Mouse (Mus musculus) stomach, embryonic 16.5 days (tissue): ENCODE measurements at regions not wholly inside any gene's neighbourhood (a gene's known extent, or its start where the extent isn't known, plus 50 kb on each side); places are given as distances from the start of the nearest gene placed in this dataset.

Source experiments
- ATAC-seq: fragments of 200-750 bp; cut with Nextera tagmentation; 2 replicates; pipeline ENCODE4 v1.8.0; 2017; ENCODE audit warnings: moderate number of reproducible peaks, moderate TSS enrichment; ENCODE audit not compliant: insufficient read depth, low FRiP score
- H3K27ac ChIP-seq: fragments of 300-500 bp; sonication (generic); 2 replicates; pipeline ENCODE4 v1.5.1; 2014; ENCODE audit warnings: low read length
- H3K27me3 ChIP-seq: fragments of 300-500 bp; sonication (generic); 2 replicates; pipeline ENCODE4 v1.6.1; 2014; ENCODE audit warnings: low read length, control low read depth, mixed read lengths; ENCODE audit not compliant: control insufficient read depth, insufficient read depth
- H3K36me3 ChIP-seq: fragments of 300-500 bp; sonication (generic); 2 replicates; pipeline ENCODE4 v1.6.1; 2014; ENCODE audit warnings: low read length; ENCODE audit not compliant: control insufficient read depth, insufficient read depth
- H3K4me1 ChIP-seq: fragments of 300-500 bp; sonication (generic); 2 replicates; pipeline ENCODE4 v1.6.1; 2014; ENCODE audit warnings: low read length, control low read depth, mixed read lengths; ENCODE audit not compliant: control insufficient read depth, insufficient read depth
- H3K4me2 ChIP-seq: fragments of 300-500 bp; sonication (generic); 2 replicates; pipeline ENCODE4 v1.6.1; 2014; ENCODE audit warnings: low read depth, low read length, mixed read lengths
- H3K4me3 ChIP-seq: fragments of 300-500 bp; sonication (generic); replicated peaks from 2 replicates; pipeline ENCODE4 v1.5.1; 2014; ENCODE audit warnings: mild to moderate bottlenecking, low read length
- H3K9ac ChIP-seq: fragments of 300-500 bp; sonication (generic); 2 replicates; pipeline ENCODE4 v1.6.1; 2014; ENCODE audit warnings: low read length
- H3K9me3 ChIP-seq: fragments of 300-500 bp; sonication (generic); replicated peaks from 2 replicates; pipeline ENCODE4 v1.6.1; 2016; ENCODE audit warnings: low read length, control low read depth; ENCODE audit not compliant: control insufficient read depth
- WGBS: fragments of 180-500 bp; shearing (Covaris S2); extraction: QIAGEN DNeasy Blood & Tissue Kit; methylation state at CpG from one replicate; pipeline ENCODE4 v1.1.7; 2014; 5-methylcytosine and 5-hydroxymethylcytosine counted together

DNA sequence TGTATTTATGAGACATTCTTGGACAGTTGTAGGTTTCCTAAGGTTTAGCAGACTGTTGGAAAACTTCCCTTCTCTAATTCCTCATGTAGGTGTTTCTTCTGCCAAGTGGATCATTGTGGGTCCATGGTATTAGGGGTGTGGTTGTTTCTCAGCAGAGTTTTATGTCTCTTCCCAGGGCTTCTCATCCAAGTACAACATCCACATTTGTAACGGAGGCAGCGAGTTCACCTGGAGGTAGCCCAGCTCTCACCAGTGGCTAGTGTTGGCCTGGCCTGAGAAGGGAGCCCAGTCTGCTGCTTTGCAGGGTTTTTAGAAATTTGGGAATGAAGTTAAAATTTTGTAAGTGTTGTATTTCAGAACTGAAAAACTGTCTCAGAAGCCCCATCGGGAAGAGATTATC, 122.4 kb downstream of the Wnt5a start:
- H3K27ac ChIP-seq, result no peak overlapping the region
- H3K4me3 ChIP-seq, result no peak overlapping the region
- no peak for ATAC-seq
- no peaks in the 10 kb centered on the region for H3K9me3 ChIP-seq
- no peaks in the 10 kb centered on the region for H3K36me3 ChIP-seq
- H3K4me1 ChIP-seq, result no peaks in the 10 kb centered on the region
- H3K9ac ChIP-seq, result no peak overlapping the region
- WGBS, result 81% methylated on average over 3 of the region's 3 CpGs
- no peak overlapping the region for H3K4me2 ChIP-seq
- H3K27me3 ChIP-seq, result no peaks in the 10 kb centered on the region

DNA sequence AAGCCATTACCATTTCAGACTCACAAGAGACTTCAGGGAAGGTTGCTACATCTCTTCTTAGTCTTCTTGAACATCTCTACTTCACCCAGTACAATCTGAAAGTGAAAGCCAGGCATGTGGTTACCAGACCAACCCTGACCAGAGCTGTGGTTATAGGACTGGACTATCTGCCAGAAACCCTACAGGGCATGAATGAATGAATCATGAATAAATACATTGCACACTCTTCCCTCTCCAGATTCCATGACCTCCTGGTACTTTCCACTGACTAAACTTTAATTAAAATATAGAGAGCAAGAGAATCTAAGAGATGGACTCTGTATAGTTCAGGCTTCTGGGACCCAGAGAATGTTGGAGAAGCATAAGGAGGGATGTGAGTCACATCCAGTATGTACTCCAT, 130.6 kb downstream of the Wnt5a start:
- Histone ChIP-seq H3K27me3 (no peaks in the 10 kb centered on the region), H3K4me2 (no peak overlapping the region), H3K27ac (no peak overlapping the region), H3K4me1 (no peaks in the 10 kb centered on the region), H3K36me3 (no peaks in the 10 kb centered on the region), H3K9ac (no peak overlapping the region), H3K4me3 (no peak overlapping the region), H3K9me3 (no peaks in the 10 kb centered on the region)
- ATAC-seq, result no peak

DNA sequence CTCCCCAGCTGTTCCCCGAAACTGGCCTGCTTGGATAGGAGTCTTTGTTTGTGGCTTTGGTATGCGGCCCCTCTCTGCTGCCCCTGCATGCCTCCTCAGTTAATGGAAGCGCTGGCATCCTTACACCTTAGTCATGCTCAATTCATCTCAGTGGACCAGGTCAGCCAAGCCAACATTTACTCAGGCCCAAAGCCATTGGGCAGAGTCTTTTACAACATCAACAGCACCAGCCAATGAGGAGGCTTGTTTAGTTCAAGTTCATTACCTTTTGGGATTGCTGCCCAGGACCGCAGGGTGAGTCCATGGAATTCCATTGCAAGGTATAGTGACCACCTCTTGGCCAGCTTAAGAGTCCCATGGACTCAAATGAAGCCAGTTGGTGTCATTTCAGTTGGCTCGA, 134.5 kb downstream of the Wnt5a start:
- no peak for ATAC-seq
- Histone ChIP-seq H3K36me3 (no peaks in the 10 kb centered on the region), H3K9ac (no peak overlapping the region), H3K4me2 (no peak overlapping the region), H3K4me1 (no peaks in the 10 kb centered on the region), H3K4me3 (no peak overlapping the region), H3K9me3 (no peaks in the 10 kb centered on the region), H3K27me3 (no peaks in the 10 kb centered on the region), H3K27ac (no peak overlapping the region)
- 74% methylated on average over 5 of the region's 5 CpGs for WGBS

DNA sequence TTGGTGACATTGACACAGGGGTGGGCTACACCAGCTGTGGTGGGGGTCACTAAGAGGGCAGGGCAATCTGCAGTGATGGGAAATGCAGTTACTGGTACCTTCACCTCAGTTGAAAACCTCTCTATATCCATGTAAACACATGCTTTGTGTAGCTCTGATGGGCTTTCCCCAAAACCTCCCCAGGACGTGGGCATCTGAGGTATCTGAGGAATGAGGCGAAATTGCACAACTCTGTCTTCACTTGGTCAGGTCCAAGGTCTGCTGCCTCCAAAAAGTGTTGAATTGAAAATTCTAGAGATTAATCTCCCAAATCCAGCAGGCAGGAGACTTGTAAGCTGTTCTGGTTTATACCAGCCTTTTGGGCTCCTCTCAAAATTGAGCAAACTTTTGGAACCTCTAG, 141.3 kb downstream of the Wnt5a start:
- no peaks in the 10 kb centered on the region for H3K27me3 ChIP-seq
- no peak overlapping the region for H3K4me2 ChIP-seq
- WGBS, result 68% methylated on average over 2 of the region's 2 CpGs
- H3K4me3 ChIP-seq, result no peak overlapping the region
- no peak overlapping the region for H3K9ac ChIP-seq
- H3K9me3 ChIP-seq, result no peaks in the 10 kb centered on the region
- H3K36me3 ChIP-seq, result no peaks in the 10 kb centered on the region
- no peaks in the 10 kb centered on the region for H3K4me1 ChIP-seq
- ATAC-seq, result no peak
- no peak overlapping the region for H3K27ac ChIP-seq

DNA sequence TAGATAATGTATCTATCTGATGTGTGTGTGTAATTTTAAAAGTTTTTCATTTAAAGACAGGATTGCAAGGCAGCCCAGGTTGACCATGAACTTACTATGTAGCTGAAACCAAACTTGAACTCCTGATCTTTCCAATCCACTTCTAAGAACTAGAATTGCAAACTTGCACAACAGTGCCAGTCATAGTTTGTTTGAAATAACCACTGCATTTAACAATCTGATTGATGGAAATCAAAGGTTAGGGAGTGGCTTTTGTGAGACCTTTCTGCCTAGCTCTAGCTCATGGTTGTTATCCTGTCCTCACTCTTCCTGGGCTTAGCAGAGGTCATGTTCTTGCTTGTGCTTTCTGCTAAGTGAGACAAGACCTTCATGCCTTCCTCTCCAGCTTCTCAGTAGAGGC, 144.9 kb downstream of the Wnt5a start:
- Histone ChIP-seq H3K4me1 (no peaks in the 10 kb centered on the region), H3K4me3 (no peak overlapping the region), H3K27me3 (no peaks in the 10 kb centered on the region), H3K9me3 (no peaks in the 10 kb centered on the region), H3K36me3 (no peaks in the 10 kb centered on the region), H3K4me2 (no peak overlapping the region), H3K9ac (no peak overlapping the region), H3K27ac (no peak overlapping the region)
- ATAC-seq, result no peak

DNA sequence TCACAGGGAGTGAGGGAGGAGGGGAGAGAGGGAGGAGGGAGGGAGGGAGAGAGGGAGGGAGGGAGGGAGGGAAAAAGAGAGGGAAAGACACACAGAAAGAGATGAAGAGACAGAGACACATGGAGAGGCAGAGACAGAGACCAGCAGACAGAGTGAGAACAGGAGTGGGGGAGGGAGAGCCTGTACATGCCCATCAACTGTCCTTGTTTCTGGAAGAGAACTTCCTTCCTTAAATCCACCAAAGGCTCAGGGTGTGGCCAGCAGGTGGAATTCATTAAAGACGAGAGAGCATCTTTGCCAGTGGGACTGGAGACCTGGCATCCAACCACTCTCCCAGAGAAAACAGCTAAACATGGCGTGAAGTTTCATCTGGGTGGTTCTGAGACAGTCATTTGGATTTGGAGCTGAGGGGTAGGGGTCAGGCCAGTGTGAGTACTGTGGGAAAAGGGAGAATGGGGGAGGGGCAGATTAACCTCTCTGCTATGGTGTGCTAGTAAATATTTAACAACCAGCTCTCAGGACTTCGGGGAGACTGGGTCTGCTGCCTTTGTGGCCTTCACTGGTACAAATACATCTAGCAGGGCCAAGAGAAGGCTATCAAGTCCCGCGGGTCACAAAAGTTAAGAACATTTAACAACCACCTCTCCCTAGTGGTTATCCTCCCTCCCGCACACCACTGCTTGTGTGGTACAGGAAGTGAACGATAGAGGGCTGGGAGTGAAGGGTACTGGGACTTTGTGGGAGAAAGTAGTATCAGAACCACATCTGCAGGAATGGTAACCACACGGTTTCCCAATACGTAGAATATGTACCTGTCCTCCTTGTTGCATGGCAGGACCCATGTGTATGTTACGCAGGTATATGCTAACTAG, 148.7 kb downstream of the Wnt5a start:
- no peak for ATAC-seq

DNA sequence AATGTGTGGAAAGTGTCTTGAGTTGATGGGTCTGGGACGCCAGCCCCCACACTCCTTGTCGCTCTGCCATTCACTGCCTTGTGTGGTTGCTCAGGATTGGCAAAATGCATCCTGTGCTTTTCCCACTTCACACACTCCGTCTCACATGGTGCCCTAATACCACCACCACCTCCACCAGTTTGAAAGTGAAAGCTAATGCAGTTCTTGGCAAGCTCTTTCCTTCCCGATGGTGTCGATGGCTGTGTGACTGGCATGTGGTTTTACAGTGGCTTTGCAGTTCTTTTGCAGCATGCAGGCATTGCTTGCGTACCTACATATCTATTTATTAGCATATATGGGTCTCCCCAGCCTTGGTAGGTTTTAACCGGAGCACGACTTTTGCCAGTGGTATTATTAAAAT, 152.7 kb downstream of the Wnt5a start:
- Histone ChIP-seq H3K4me3 (no peak overlapping the region), H3K9me3 (no peaks in the 10 kb centered on the region), H3K27ac (no peak overlapping the region), H3K27me3 (no peaks in the 10 kb centered on the region), H3K4me1 (no peaks in the 10 kb centered on the region), H3K36me3 (no peaks in the 10 kb centered on the region), H3K9ac (no peak overlapping the region), H3K4me2 (no peak overlapping the region)
- ATAC-seq, result no peak
- 89% methylated on average over 8 of the region's 8 CpGs for WGBS

More for the DNA sequence above, 148.7 kb downstream of the Wnt5a start:
- Histone ChIP-seq H3K27ac (no peak overlapping the region), H3K4me3 (no peak overlapping the region), H3K27me3 (no peaks in the 10 kb centered on the region), H3K9ac (no peak overlapping the region), H3K4me1 (no peaks in the 10 kb centered on the region), H3K4me2 (no peak overlapping the region), H3K9me3 (no peaks in the 10 kb centered on the region), H3K36me3 (no peaks in the 10 kb centered on the region)
- WGBS, result 62% methylated on average over 10 of the region's 10 CpGs

DNA sequence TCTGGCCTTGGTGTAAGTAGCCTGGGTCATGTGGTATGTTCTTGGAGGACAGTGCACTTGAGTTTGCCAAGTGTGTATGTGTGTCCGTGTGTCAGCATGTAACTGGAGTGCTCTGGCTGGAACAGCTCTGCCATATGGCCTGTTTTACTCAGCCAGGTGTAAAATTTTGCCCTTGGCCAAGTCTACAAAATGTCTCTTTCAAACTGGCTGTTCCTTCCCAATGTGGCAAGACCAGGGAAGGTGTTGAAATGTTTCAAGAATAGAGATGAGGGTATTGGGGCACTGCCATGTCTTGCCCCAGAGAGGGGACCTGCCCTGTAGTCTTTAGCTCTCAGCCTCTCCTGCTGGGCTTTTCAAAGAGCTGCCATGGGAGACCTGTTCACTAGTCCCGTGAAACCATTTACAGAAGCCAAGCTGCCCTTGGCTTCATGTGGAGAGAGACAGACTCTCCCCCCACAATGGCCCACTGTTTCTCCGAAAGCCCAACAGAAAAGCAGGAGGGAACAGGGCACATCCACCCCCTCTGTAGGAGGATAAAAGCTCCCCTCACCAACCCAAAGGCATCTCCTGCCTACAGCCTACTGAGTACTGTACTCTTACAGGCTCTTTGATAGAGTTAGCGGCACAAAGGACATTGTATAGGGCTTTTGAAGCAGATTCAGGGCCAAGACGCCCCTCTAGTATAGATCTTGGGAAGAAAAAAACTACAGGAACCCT, 156.5 kb downstream of the Wnt5a start:
- Histone ChIP-seq H3K4me2 (no peak overlapping the region), H3K27me3 (no peaks in the 10 kb centered on the region), H3K36me3 (no peaks in the 10 kb centered on the region), H3K27ac (no peak overlapping the region), H3K4me3 (no peak overlapping the region), H3K9ac (no peak overlapping the region), H3K9me3 (no peaks in the 10 kb centered on the region), H3K4me1 (no peaks in the 10 kb centered on the region)
- 75% methylated on average over 5 of the region's 5 CpGs for WGBS
- no peak for ATAC-seq

DNA sequence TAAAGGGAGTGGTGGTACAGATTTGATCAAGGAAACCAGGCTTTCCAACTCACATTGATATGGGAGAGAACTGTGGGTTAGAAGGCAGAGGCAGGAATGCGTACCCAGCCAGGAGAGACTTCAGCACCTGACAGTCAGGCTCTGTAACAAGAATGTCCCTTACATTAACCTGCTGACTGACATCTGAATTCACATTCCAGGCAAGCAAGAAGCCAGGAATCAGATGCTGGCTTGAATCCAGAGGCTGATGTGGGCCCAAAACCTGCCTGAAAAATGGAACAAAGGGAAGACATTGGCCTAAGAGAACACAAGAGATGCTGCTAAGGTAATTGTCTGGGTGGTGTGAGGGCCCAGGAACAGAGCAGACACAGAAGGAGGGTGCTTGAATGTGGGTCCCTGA, 158.8 kb downstream of the Wnt5a start:
- Histone ChIP-seq H3K4me3 (no peak overlapping the region), H3K27ac (no peak overlapping the region), H3K9me3 (no peaks in the 10 kb centered on the region), H3K9ac (no peak overlapping the region), H3K36me3 (no peaks in the 10 kb centered on the region), H3K4me1 (no peaks in the 10 kb centered on the region), H3K27me3 (no peaks in the 10 kb centered on the region), H3K4me2 (no peak overlapping the region)
- 86% methylated on average over 1 of the region's 1 CpGs for WGBS
- no peak for ATAC-seq
